Mouse (Mus musculus) heart, postnatal 36 days (tissue): ENCODE results near the gene Cabp4. TPM values are rescaled to one million over a fixed set of nuclear protein-coding genes. Genes with fewer than 3 reads are reported as not detected.
"Not testable (repeated sequence)": the region's sequence is repeated elsewhere in the genome, so short reads cannot be mapped to it uniquely, and the experiment has no call there.

Experiments used
- DNase-seq, 2 experiments: peaks; one replicate each; pipeline ENCODE4 v3.0.0; 2021 to 2022
- intact Hi-C: fragments of 180-260 bp; cut with DNase I; formaldehyde crosslinking; loops from one replicate; pipeline ENCODE4 v1.15.1; 2025
- total RNA-seq, 2 experiments: library from RNA; stranded (reverse); gene quantifications; 2 replicates each; pipeline ENCODE4 v1.2.3; 2021

The Cabp4 gene
- total RNA-seq, 2 experiments from 2014 or later = 0.19 TPM; not detected in 1

DNA sequence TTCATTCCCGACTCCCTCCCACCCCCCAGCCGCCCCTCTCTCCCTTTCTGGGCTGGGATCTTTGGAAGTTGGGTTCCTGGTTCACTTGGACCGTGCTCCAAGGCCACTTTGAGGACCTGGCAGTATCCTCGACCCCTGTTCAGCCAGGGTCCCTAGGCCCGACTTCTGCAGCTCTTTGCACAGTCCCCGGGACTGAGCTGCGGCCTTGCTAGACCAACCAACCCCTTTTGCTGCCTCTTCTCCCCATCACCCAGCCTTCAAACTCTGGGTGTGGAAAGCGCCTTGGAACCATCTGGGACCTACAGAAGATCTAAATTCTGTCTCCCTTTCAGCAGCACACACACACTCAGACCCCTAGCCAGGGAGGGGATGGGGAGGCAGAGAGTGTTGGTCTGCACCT, 5.0 kb upstream of the Cabp4 start:
- intact Hi-C loops = loop anchor here (1.0 kb wide), 2 partner anchors 23 to 43 kb away; partner anchors contain the start of gene Ppp1ca

DNA sequence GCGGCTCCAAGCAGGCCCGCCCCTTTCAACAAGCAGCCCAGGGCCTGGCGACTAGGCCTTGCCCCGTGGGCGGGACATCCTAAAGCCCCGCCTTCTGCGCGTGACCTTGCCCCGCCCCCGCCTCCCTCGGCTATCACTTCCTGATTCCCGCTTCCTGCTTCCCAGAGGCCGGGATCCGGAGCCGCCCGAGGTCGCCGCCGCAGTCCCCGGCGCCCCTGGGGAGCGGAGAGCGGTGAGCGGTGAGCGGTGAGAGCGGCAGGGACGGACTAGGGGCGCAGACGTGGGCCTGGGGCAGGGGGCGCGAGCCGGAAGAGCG, 4.6 kb upstream of the Cabp4 start, which contains the start of gene Coro1b:
TSS of gene Coro1b (plus strand) at position 129 of the 316 bp plus-strand sequence.
- intact Hi-C loops = loop anchor here (1.0 kb wide), 1 partner anchor 22 kb away; no protein-coding TSS in a partner anchor

More for the DNA sequence above, 5.0 kb upstream of the Cabp4 start:
- peak in 1 of 2 experiments; percentile 33 for DNase-seq

DNA sequence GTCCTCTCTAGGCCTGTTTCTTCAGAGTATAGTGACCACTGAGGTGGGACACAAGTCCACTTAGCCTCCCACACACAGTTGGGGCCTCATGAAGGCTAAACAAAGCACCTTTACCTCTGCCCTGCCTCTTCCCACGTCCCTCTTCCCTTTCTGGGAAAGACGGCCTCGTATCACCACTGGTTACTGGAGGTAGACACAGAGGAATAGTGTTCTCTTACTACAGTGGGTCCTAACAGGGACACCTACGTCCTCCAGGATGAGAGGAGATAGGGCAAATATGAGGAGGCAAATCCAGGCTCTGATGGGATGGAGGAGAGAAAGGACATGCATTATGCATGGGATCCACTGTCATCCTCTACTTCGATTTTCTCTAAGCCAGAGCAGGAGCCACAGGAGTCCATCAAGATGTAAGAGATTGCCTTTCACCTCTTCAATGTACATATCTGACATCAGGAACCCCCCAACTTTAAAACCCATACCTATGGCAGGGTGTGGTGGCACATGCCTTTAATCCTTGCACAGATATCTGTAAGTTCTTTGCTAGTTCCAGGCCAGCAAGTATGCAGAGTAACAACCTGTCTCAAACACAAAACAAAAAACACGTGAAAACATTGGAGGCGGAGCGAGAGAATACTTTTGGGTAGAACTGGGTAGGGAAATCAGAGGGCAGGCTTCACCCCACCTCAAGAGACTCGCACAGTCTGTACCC, 4.1 kb upstream of the Cabp4 start:
- intact Hi-C loops = loop anchor here (1.0 kb wide), 1 partner anchor 22 kb away; no protein-coding TSS in a partner anchor
- DNase-seq = no peak

More for the DNA sequence above, 4.6 kb upstream of the Cabp4 start, which contains the start of gene Coro1b:
- peak; percentile 99 to 100 for DNase-seq

DNA sequence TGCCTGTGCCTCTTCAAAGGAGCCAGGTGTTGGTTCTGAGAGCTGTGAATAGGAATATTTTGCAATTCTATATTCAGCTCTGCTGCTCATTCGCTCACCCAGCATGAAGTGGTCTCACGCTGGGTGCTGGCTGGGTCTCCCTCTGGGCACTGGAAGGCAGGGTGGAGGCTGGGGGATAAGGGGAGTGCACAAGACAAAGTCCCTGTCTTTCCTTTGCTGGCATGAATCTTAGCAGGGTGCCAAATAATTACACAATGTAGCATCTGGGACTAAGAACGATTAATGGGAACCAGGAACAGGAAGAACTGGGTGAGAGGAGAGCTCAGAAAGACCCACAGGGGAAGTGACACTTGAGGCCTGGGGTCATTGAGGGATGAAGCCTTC, 3.2 kb upstream of the Cabp4 start:
- DNase-seq = no peak
- intact Hi-C loops = no loop called here

DNA sequence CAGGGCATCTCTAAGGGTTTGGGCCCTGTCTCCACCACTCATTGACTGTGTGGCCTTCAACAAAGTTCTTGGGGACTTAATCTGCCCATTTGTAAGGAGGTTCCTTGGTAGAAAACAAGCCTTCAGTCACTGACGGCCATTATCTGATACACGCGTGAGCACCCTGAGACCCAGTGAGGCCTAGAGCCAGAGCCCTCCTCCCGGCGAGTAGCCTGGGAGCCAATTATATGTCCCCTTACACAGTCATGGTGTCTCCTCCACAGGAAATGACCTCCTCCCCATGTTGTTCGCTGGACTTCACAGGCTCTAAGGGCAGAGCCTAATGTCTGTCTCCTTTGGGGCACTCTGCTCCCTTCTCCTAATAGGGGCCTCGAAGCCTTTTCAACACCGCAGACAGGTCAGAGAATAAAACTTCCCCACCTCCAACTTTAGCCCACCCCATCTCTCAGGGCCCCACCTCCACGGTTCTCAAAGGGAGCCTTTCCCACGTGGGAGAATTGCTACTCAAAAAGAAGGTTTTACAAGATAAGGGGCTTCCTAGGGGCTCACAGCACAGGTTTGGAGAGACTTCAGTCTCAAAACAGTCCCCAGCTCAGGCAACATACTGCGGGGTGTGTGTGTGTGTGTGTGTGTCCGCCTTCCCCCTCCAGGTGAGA, 2.7 kb upstream of the Cabp4 start:
- intact Hi-C loops = no loop called here
- DNase-seq = no peak

DNA sequence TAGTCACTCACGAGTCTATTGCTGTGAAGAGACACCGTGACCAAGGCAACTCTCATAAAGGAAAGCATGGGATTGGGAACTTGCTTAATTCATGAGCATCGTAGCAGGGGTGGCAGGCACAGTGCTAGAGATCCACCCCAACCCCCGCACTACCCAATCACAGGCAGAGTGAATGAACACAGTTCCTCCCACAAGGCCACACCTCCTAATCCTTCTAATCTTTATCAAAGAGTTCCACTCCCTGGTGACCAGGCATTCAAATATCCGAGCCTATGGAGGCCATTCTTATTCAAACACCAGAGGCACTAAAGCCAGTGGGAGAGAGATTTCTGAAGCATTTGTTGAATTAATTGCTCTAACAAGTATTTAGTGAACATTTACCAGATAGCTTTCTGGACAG, 2.1 kb upstream of the Cabp4 start:
- no peak for DNase-seq
- intact Hi-C loops = no loop called here

DNA sequence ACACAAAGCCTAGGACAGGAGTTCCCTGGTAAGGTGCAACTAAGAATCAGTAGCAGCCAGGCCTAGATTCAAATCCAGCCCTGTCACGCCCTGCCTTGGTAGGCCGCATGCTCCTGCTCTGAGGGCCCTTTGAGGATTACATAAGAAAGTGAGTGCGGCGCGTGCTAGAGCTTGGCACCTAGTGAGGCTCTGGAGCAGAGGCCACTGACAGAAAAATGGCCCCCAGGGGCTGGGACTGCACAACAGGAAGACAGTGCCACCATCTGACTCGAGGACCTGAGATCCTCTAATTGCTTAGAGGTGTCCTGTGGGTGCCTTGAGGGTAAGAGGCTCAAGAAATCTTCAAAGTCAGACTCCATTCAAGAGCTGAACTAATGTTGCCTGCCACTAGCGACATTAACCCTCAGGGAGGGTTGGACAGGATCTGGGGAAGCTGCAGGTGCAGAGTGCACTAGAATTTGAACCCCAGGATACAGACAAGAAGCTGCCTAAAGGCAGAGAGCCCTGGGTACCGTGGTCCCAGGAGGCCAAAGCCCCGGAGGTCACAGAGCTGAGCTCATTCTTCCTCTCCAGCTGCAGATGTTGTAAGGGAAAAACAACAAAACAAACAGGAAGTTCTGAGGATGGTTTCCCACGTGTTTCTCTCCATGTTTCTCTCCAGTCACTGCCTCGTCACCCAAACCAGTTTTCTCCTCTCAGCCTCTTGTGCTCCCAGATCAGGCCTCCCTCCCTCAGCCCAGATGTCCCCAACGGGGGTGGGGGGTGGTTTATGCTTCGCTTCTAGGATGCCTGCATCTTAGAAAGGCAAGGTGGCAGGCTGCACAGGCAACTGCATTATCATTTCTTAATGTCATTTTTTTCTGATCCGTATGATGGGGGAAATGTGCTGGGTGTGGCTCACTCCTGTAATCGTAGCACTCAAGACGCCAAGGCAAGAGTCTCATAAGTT, 991 bp upstream of the Cabp4 start:
- intact Hi-C loops = no loop called here
- DNase-seq = no peak

DNA sequence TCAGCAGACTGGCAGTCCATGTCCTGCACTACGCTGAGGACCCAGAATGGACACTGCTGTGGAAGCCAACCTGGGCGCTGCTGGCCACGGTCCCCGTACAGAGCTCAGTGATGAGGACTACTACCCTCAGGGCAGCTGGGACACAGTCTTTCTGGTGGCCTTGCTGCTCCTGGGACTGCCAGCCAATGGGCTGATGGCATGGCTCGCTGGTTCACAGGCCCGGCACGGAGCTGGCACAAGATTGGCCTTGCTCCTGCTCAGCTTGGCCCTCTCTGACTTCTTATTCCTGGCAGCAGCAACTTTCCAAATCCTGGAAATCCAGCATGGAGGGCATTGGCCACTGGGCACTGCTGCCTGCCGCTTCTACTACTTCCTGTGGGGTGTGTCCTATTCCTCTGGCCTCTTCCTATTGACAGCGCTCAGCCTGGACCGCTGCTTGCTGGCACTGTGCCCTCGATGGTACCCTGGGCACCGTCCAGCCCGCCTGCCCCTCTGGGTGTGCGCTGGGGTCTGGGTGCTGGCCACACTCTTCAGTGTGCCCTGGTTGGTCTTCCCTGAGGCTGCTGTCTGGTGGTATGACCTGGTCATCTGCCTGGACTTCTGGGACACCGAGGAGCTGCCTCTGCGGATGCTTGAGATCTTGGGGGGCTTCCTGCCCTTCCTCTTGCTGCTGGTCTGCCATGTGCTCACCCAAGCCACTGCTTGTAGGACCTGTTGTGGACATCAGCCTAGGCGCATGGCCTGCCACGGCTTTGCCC, 1.2 kb downstream of the Cabp4 start:
- no peak for DNase-seq
- intact Hi-C loops = no loop called here

DNA sequence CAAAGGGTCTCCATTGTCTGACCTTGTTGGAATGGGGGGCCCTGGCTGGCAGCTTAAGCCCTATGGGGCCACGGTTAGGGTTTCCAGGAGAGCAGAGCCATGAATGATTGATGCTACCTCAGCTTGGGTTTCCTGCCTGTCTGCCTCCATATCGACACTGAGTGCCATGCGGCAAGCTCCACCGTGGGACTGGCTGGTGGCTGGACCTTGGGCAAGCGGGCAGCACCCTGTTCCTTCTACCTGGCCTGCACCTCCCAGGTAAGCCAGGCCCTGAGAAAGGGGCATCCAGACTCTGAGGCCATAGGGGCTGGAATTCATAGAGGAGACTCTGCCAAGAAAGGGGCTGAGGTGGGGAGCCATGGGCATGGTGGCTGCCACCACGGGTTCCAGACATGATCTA, 3.7 kb downstream of the Cabp4 start:
- intact Hi-C loops = no loop called here
- no peak for DNase-seq

DNA sequence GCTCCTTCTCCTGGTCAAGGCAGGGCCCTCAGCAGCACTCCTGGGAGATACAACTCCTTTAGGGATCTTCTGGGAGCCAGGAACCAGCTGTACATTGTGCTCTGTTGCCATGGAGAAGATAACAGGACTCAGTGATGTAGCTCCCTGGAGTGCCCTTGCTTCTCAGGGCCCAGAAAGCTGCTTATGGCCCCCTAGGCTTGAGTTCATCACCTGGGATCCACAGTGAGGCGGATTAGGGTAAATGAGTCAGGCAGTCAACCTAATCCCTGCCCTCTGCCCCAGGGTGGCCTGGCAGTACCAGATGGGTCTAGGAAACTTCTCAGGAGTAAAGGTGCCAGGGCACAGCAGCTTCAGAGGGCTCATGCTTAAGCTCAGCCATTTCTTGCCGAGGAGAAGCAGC, 4.4 kb downstream of the Cabp4 start, which contains the start of gene Gpr152:
TSS of gene Gpr152 (plus strand) at position 342 of the 400 bp plus-strand sequence.
- intact Hi-C loops = no loop called here
- DNase-seq = no peak

DNA sequence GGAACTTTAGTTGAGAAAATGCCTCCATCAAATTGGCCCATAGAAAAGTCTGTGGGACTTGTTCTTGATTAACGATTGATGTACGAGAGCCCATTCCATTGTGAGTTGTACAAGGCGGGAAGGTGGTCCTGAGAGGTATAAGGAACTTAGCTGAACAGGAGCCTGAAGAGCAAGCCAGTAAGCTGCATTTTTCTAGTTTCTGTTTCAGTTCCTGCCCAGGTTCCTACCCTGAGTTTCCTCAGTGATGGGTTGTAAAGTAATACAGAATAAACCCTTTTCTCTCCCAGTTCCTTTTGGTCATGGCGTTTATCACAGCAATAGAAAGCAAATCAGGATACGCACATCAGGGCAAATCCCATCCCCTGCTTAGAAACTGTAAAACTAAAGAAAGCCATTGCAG, 5.9 kb downstream of the Cabp4 start:
- intact Hi-C loops = no loop called here
- no peak for DNase-seq

DNA sequence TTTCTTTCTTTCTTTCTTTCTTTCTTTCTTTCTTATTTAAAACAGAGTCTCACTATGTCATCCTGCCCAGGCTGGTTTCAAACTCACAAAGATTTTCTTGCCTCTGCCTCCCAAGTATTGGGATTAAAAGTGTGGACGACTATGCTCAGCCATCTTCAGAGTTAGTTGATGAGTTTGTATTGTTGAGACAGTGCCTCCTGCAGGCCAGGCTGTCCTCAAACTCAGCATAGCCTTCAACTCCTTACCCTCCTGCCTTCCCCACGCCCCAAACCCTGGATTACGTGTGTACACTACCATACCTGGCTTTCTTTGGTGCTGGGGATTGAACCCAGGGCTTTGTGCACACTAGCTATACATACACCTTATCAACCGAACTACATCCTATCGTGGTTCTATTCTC, 7.4 kb downstream of the Cabp4 start:
- DNase-seq = no peak

DNA sequence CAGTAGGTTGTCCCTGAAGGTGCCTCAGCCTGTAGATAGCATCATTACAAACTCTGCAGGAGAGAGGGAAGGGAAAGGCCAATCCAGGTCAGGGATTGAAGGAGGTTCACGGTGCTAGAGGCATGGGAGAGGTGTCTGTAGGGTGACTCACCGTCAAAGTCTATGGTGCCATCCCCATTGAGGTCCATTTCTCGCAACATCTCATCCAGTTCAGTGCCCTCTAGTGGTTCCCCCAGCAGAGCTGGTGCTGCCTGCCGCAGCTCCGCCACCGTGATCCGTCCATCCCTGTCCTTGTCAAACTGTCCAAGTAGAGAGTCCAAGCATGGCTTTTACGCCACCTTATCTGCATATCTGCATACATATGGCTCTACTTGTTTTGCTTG, 7.9 kb downstream of the Cabp4 start:
- intact Hi-C loops, DNase-seq: not testable (repeated sequence)

More for the DNA sequence above, 7.4 kb downstream of the Cabp4 start:
- intact Hi-C loops = no loop called here

DNA sequence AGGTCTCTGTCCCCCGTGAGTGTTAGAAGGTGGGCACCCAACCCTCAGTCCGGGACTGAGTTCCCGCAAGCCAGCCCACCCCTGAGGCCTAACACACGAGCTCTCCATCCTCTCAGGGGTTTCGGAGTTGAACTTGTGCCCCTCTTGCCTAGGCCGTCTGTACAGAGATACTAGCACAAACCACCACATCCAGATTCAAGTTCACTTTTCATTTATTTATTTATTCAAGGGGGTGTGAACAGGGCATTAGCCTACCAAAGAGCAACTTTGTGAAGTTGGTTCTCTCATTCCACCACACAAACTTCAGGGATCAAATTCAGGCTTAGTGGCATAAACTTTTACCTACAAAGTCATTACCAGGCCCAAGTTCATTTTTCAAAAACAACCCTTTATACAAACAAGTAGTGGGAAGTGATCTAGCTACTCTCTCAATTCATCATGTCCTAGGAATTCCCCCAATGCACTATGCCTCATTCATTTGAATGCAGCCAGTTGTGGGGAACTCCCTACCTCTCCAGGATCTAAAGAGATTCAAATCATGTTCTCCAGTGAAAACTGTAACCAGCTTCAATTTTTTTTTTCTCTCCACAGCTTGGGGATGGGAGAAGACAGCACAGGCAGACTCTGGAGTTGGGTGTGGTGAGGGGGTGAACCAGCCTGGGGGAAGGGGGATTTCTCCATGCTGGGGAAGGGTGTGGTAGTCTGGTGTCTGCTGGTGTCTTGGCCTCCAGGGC, 8.4 kb downstream of the Cabp4 start:
- DNase-seq, intact Hi-C loops: not testable (repeated sequence)

DNA sequence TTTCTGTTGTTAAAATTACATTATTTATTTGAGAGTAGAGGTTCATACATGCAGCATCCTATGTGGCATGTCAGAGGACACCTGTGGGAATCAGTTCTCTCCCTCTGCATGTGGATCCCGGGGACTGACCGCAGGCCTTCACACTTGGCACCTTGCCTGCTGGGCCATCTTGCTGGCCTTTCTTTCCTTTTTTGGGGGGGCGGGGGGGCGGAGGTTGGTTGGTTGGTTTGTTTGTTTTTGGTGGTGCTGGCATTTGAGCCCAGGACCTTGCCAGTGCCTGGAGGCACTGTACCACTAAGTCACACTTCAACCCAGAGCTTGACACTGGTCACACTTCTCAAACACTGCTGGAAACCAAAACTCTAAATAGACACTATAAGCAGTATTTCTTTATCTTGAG, 9.5 kb downstream of the Cabp4 start:
- intact Hi-C loops = no loop called here
- DNase-seq = no peak

DNA sequence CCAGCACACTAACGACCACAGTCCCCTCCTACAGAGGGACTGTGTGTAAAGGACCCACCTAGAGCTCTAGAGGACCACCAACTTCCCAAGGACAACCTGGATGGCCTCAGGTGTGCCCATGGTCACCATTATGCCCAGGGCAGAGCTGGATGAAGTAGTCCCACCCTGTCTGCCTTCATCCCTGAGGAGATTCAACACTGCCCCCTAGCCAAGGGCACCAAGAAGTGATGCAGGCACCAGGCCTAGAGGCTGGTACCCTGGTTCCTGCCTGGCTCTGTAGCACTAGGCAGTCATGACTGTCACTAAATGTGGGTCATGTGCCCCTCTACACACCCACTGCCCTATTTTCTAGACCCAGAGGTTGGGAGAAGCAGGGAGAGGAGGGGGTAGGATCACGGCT, 12.1 kb downstream of the Cabp4 start:
- DNase-seq = no peak
- intact Hi-C loops = no loop called here

DNA sequence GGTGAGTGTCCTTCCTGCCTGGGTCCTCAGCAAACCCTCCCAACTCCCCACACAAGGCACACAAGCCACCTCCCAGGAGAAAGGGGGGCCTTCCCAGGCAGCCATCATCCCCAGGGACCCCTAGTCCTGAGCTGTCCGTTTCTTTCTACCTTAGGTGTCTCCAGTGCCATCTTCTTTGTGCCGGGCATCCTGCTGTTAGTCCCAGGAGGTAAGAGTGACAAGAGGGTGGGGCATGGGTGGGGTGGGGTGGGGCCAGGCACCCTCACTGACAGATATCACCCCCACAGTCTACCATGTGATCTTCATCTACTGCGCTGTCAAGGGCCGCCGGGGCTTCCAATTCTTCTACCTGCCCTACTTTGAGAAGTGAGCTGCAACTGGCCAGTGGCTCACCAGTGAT, 12.8 kb downstream of the Cabp4 start:
- no peak for DNase-seq
- intact Hi-C loops = no loop called here

DNA sequence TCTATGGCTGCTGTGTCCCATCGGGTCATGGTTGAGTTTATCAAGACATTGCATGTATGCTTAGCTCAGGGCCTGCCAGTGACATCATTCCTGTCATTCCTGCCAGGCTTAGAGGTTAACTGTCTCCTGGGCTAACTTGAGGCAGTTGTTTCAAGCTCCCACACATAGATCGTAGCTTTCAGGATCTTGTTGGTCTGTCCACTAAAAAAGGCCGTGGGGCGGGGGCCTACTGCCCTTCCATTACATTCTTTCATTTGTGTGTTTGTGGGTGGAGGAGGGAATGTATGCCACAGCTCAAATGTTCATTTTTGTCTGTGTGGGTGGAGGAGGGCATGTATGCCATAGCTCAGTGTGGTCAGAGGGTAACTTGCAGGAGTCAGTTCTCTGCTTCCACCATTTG, 13.7 kb downstream of the Cabp4 start:
- intact Hi-C loops = no loop called here
- DNase-seq = no peak

DNA sequence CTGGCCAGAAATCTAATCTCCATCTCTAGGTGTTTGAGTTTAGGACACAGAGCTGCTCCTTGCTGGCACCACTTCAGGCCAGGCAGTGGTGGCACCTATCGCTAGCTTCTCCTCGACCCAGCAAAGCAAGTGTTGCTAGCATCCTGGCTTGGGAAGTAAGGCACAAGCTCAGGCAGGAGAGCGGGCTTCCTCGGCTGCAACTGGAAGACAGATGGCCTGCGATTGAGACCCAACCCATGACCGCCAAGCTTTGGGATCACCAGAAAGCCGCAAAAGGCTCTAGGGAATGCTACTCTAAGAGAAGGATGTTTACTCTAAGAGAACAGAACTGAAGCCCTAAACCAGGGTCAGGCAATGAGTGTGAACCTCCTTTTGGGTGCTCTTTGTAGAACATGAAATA, 14.4 kb downstream of the Cabp4 start:
- DNase-seq = no peak
- intact Hi-C loops = no loop called here
